Mouse (Mus musculus): ENCODE data around the gene Egfl8. TPM values are rescaled to one million over a fixed set of nuclear protein-coding genes. Genes with fewer than 3 reads are reported as not detected.

Egfl8 gene
- 10 to 100 TPM in 3 of 26 experiments, 1 to 10 TPM in 23; 1.1 to 13.9 (median 5.6) TPM for total RNA-seq (2018; cell fraction: chromatin; rRNA removed)
- under 1 TPM in 23 of 26 experiments, not detected in 3; 0.10 to 0.40 (median 0.20) TPM for total RNA-seq (2018; cell fraction: cytosol; rRNA removed)
- total RNA-seq (2018; cell fraction: nucleus; rRNA removed): 1 to 10 TPM in 23 of 26 experiments, under 1 TPM in 3; 0.72 to 6.3 (median 3.2) TPM
- 0.14 to 0.69 TPM (median 0.28 TPM) in 3 replicates for polyA plus RNA-seq (2018)

DNA sequence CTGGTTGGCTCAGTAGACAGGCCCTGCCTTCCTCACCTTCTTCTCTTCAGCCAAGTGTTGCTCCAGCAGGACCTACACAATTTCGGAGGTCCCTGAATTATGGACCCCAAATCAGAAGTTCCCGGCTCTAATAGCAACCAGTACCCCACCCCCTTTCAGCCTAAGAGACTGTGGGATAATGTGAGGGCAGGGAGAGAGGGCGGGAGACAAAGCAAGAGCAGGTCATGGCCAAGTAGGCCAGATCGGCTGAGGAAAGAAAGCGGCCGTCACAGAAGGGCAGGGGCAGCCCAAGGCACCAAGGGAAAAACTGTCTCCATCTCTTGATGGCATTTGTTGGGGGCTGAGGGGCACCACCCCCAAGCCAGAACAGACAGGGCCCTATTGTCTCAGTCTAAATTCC lies at the start of gene Egfl8:
TSS of gene Egfl8 (minus strand) at position 101 of the 400 bp plus-strand sequence.
- peaks cover 48% of the 10 kb centered on the region for H3K36me3 ChIP-seq (ENCODE audit: inconsistent target)
- no peak within 1 kb of the TSS for H3K27ac ChIP-seq
- WGBS (ENCODE audit: missing documents): 94% methylated on average over 5 of the region's 6 CpGs
- no peaks in the 10 kb centered on the region for H3K79me2 ChIP-seq (ENCODE audit: inconsistent target)
- no peak within 1 kb of the TSS for H3K4me3 ChIP-seq (ENCODE audit: inconsistent target)

DNA sequence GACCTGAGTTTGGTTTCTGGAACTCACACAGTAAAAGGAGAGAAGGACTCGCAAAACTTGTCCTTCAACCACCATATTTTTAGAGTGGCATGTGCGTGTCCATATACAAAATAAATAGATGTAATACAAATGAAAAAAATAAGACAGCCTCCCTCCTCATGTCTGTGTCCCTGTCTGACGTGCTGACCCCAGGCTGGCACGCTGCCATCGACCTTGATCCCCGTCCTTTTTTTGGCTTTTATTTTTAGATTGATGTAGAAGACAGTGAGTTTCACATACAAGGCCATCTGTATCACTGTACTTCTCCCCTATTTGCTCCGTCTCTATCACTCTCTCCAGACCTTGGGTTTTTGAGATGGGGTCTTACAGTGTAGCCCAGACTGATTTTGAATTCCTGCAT lies 48.7 kb upstream of the Egfl8 start:
- Histone ChIP-seq H3K79me2 (ENCODE audit: inconsistent target) (no peaks in the 10 kb centered on the region), H3K4me3 (ENCODE audit: inconsistent target) (no peak overlapping the region), H3K27ac (no peak overlapping the region), H3K36me3 (ENCODE audit: inconsistent target) (no peaks in the 10 kb centered on the region)
- WGBS (ENCODE audit: missing documents): 77% methylated on average over 7 of the region's 7 CpGs

DNA sequence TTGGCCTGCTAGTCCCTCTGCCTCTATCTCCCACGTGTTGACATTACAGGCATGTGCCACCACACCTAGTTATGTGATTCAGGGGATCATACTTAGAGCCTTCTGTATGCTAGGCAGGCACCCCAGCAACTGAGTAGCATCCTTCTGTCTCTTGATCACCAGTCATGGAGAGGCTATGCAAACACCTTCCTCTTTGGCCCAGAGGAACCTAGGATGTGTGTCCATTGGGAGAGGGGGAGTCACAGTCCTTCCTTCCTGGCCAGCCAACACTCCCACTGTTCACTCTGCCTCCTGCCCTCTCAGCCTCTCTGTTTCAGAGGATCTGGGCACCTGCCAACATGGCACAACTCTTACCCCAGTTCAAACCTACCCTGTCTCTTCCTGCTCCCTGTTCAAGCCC lies 47.8 kb upstream of the Egfl8 start:
- Histone ChIP-seq H3K79me2 (ENCODE audit: inconsistent target) (no peaks in the 10 kb centered on the region), H3K36me3 (ENCODE audit: inconsistent target) (no peaks in the 10 kb centered on the region), H3K4me3 (ENCODE audit: inconsistent target) (no peak overlapping the region), H3K27ac (no peak overlapping the region)
- WGBS (ENCODE audit: missing documents): 18% methylated on average over 1 of the region's 1 CpGs

DNA sequence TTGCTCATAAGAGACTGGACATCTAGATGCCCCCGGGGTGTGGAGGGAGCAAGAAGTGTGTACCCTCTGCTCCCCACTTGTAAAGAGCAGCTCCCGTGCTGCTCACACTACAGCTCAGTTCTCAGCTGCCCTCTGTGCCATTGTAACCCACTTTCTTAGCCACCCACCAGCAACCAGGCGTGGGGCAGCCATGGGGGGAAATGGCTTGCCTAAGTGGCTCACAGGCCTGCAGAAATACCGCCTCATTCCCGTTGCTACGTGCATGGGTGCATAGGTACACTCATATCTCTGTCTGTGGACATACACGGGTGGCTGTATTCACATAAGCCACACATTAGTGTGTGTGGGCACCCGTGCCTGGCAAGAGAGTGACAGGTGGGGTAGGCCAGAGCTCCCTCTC lies 47.2 kb upstream of the Egfl8 start:
- Histone ChIP-seq H3K79me2 (ENCODE audit: inconsistent target) (no peaks in the 10 kb centered on the region), H3K27ac (no peak overlapping the region), H3K4me3 (ENCODE audit: inconsistent target) (no peak overlapping the region), H3K36me3 (ENCODE audit: inconsistent target) (no peaks in the 10 kb centered on the region)
- 88% methylated on average over 8 of the region's 8 CpGs for WGBS (ENCODE audit: missing documents)

DNA sequence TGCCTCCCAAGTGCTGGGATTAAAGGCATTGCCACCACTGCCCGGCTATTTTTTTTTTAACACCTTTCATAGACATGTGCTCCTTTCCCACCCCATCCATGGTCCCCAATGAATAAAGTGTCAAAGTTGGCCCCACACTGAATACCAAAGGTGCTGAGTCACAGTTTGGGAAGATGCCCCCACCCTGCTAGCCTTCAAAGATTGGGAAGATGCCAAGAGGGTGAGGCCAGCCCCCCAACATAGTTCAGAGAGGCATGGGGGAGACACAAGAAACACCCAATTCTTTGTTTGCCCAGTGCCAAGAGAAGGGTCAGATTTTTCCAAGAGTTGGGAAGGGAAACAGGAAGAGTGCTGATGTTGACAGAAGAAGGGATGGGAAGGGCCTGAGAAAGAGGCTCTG lies 46.7 kb upstream of the Egfl8 start:
- H3K4me3 ChIP-seq (ENCODE audit: inconsistent target): no peak overlapping the region
- WGBS (ENCODE audit: missing documents): 83% methylated on average over 1 of the region's 1 CpGs
- no peaks in the 10 kb centered on the region for H3K36me3 ChIP-seq (ENCODE audit: inconsistent target)
- H3K79me2 ChIP-seq (ENCODE audit: inconsistent target): no peaks in the 10 kb centered on the region
- no peak overlapping the region for H3K27ac ChIP-seq

DNA sequence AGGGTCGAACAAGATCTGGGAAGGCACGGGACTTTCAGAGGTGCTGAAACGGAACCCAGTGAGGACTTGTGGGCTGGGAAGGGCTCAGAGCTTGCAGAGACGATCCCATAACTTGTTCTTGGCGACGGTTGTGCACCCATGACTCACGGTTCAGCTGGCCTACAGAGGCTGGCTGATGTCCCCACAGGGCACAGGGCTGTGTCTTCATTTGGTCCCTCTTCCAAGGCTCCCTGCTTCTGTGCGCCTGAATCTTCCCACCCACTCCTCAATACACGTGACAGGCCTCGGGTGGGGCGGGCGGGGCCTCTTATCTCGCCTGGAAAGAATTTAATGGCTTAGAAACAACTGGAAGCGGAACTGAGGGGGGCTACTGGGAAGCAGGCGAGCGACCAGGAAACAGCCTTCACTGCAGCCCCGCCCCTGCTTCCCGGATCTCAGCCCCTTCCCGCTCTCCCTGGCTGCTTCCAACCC lies 45.4 kb upstream of the Egfl8 start:
- 5% methylated on average over 19 of the region's 19 CpGs for WGBS (ENCODE audit: missing documents)
- Histone ChIP-seq H3K36me3 (ENCODE audit: inconsistent target) (no peaks in the 10 kb centered on the region), H3K79me2 (ENCODE audit: inconsistent target) (no peaks in the 10 kb centered on the region), H3K4me3 (ENCODE audit: inconsistent target) (no peak overlapping the region), H3K27ac (no peak overlapping the region)

DNA sequence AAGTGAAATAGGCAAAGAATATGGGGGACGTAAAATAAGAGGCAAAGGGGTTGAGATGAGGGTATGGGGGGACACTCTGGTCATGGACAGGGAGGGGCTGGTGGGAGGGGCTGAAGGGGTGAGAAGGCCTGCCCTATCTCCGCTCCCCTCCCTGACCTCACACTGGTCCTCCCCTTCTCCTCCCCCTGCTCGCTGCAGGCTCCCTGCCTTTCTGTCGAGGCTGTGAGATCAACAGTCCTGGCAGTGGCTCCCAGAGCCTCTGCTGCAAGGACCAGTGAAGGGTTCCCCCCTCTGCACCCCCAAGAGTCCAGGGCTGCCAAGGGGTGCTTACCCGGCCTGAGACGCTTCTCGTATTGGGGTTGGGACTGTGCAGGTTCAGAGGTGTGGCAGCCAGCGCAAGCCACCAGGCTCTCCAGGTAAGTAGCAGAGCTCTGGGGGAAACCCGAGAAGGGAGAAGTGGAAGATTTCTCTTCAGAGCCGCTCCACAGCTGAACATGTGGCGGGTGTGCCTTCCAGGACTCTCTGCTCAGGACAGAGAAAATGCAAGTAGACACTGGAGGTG lies 44.6 kb upstream of the Egfl8 start:
- H3K4me3 ChIP-seq (ENCODE audit: inconsistent target): no peak overlapping the region
- 34% methylated on average over 11 of the region's 11 CpGs for WGBS (ENCODE audit: missing documents)
- no peaks in the 10 kb centered on the region for H3K36me3 ChIP-seq (ENCODE audit: inconsistent target)
- H3K27ac ChIP-seq: no peak overlapping the region
- H3K79me2 ChIP-seq (ENCODE audit: inconsistent target): no peaks in the 10 kb centered on the region

DNA sequence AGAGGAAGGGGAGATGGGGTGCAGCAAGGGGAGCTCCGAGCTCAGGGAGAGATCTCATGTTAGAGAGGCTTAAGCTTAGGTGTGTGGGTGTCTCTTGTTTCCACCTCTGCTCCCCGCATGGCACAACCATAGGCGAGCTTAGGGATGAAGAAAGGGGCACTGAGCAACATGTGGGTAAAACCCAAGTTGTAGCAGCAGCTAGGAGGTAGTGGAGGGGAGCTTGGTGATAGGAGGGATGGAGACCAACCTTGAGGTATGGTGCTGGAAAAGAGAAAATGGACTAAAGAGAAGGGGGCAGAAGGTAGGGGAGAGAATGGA lies 44.1 kb upstream of the Egfl8 start:
- Histone ChIP-seq H3K36me3 (ENCODE audit: inconsistent target) (no peaks in the 10 kb centered on the region), H3K4me3 (ENCODE audit: inconsistent target) (no peak overlapping the region), H3K27ac (no peak overlapping the region), H3K79me2 (ENCODE audit: inconsistent target) (no peaks in the 10 kb centered on the region)
- 66% methylated on average over 3 of the region's 3 CpGs for WGBS (ENCODE audit: missing documents)

DNA sequence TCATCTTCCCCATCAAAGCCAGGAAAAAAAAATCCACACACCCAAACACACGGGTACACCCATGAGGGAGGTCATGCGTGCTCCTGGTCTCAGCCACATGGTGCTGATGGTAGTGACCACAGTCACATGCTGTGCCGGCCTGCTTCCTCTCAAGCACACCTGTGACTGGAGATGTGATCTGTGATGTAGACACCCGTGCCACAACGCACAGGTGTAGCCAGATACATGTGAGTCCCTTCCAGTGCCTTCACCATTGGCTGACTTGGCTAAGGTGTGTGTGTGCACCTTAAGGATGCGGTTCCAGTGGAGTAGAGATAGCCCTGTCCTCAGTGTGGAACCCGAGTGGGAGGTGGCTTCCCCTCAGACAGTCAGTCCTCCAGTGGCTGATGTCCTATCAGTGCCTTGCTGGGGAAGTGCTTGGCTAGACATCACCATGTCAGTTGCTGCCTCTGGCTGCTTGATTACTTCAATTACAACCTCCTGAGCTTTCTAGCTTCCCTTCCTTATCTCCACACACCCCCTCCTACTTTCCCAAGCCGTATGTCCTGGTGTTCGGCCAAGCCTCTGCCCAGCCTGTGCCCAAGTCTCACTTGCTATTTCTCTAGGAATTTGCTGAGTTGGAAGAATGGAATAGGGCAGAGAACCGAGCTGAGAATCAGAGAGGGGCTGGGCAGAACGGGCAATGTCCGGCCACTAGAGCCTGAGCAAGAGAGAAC lies 43.6 kb upstream of the Egfl8 start:
- Histone ChIP-seq H3K36me3 (ENCODE audit: inconsistent target) (peaks cover 4% of the 10 kb centered on the region; the same call in 1 of the 2 replicates), H3K4me3 (ENCODE audit: inconsistent target) (no peak overlapping the region), H3K79me2 (ENCODE audit: inconsistent target) (no peaks in the 10 kb centered on the region), H3K27ac (no peak overlapping the region)
- 44% methylated on average over 12 of the region's 12 CpGs for WGBS (ENCODE audit: missing documents)

DNA sequence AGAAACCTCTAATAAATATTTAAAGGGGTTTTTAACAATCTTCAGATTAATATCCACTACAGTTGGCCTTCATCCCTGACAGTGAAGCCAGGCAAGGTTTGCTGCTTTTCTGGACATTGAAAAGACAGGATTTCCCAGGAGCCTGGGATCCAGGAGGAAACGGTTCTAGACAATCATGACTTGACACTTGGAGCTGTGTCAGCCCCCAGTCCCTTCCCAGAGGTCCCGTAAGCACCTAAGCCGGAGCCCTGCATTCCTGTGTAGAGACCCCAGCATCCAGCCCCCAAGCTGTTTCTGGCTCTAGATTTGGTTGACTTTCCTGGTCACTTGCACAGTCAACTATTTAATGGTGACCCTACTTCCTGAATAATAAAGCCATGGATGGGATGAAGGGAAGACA lies 42.8 kb upstream of the Egfl8 start:
- Histone ChIP-seq H3K36me3 (ENCODE audit: inconsistent target) (peaks cover 8% of the 10 kb centered on the region; the same call in 1 of the 2 replicates), H3K4me3 (ENCODE audit: inconsistent target) (no peak overlapping the region), H3K79me2 (ENCODE audit: inconsistent target) (no peaks in the 10 kb centered on the region), H3K27ac (no peak overlapping the region)
- 87% methylated on average over 3 of the region's 3 CpGs for WGBS (ENCODE audit: missing documents)

DNA sequence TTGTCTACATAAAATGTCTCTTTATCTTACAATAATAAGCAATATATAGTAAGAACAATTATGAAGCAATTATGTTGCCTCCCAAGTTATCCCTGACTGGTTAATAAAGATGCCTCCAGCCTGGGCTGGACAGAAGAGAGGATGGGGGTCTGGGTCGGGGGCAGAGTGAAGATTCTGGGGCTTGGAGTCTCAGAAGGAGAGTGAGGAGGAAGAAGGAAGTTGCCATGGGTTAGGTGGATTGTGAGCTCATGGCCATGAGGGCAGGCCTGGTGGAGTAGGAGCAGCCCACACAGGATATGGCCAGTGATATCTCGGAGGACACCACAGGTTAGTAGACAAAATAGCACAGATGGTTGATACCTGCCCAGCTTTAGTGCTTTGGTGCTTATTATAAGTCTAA lies 42.4 kb upstream of the Egfl8 start:
- H3K79me2 ChIP-seq (ENCODE audit: inconsistent target): no peaks in the 10 kb centered on the region
- 31% methylated on average over 2 of the region's 2 CpGs for WGBS (ENCODE audit: missing documents)

DNA sequence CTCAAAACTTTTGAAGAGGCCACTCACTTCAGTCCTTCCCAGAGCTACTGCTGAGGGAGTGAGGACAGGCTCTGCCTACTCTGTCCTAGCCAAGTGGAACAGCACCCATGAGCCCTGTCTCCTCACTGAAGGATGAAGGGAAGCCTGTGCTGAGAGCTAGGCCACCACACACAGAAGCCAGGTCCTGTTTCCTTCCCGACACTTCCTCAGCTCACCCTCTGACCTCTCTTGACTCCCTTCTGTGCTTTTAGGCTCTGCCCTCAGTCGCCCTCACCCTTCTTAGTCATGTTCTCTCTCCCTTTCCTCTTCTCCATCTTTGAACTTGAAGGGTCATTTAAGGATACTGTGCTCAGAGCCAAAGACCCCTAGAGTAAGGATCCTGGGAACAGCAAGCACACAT lies 41.5 kb upstream of the Egfl8 start:
- H3K4me3 ChIP-seq (ENCODE audit: inconsistent target): no peak overlapping the region
- H3K79me2 ChIP-seq (ENCODE audit: inconsistent target): no peaks in the 10 kb centered on the region
- H3K36me3 ChIP-seq (ENCODE audit: inconsistent target): peaks cover 22% of the 10 kb centered on the region; the same call in 1 of the 2 replicates
- WGBS (ENCODE audit: missing documents): 32% methylated on average over 2 of the region's 2 CpGs
- H3K27ac ChIP-seq: no peak overlapping the region

More for the DNA sequence above, 42.4 kb upstream of the Egfl8 start:
- no peak overlapping the region for H3K4me3 ChIP-seq (ENCODE audit: inconsistent target)
- H3K36me3 ChIP-seq (ENCODE audit: inconsistent target): peaks cover 13% of the 10 kb centered on the region; the same call in 1 of the 2 replicates
- no peak overlapping the region for H3K27ac ChIP-seq

DNA sequence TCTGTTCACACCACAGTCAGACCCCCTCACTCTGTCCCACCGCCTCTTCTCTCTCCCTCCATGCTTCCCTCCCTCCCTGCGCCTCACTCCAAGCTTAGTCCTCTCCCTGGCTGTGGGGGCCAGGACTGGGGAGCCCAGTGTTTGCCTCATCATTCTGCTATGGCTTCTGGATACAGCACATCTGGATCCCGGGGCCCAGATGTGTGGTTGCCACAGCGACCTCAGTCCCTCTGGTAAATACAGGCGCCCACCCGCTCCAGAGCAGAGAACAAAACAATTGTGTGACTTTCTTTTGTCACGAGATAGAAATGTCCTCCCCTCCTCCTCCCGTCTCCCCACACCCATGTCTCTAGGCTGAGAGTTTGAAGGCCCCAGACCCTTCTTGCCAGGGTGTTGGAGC lies 40.9 kb upstream of the Egfl8 start:
- Histone ChIP-seq H3K79me2 (ENCODE audit: inconsistent target) (no peaks in the 10 kb centered on the region), H3K4me3 (ENCODE audit: inconsistent target) (no peak overlapping the region), H3K27ac (no peak overlapping the region), H3K36me3 (ENCODE audit: inconsistent target) (peaks cover 28% of the 10 kb centered on the region; the same call in 1 of the 2 replicates)
- WGBS (ENCODE audit: missing documents): 77% methylated on average over 6 of the region's 8 CpGs

DNA sequence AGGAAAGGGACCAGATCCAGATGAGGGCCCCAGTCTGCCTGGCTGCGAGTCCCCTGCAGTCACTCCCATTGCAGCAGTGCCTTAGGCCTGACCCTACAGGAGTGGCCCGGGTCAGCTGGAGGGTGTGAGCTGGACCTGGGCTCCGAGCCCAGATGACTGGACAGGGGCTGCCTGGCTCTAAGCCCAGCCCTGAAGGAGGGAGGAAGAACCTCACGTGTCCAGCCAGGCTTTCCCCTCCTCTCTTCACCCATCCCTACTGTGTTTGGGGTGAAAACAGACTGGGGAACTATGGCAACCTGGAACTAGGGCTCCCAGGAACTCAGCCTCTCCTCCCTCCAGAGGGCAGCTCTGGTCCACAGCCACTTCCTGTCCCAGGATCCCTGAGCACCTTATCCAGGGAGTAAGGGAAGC lies 39.8 kb upstream of the Egfl8 start:
- no peak overlapping the region for H3K4me3 ChIP-seq (ENCODE audit: inconsistent target)
- WGBS (ENCODE audit: missing documents): 85% methylated on average over 4 of the region's 4 CpGs
- H3K79me2 ChIP-seq (ENCODE audit: inconsistent target): no peaks in the 10 kb centered on the region
- H3K27ac ChIP-seq: no peak overlapping the region
- peaks cover 36% of the 10 kb centered on the region; the same call in 1 of the 2 replicates for H3K36me3 ChIP-seq (ENCODE audit: inconsistent target)

DNA sequence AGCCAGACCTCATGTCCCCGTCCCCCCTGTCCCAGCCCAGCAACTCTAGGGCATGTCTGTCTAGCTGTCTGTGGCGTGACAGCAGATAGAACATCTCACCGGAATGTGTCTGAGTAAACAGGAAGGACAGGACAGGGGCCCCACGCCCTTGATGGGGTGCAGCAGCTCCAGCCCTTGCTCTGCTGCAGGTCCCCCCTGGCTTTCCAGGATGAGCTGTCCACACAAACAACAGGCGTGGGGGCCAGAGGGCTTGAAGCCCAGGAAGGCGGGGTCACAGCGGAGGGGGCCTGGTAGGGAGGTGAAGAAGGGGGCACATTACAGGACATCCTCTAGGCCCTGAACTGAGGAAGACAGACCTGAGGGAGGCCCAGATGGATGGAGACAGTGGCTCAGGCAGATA lies 39.4 kb upstream of the Egfl8 start:
- WGBS (ENCODE audit: missing documents): 96% methylated on average over 7 of the region's 7 CpGs
- no peak overlapping the region for H3K4me3 ChIP-seq (ENCODE audit: inconsistent target)

More for the DNA sequence above, 39.4 kb upstream of the Egfl8 start:
- H3K27ac ChIP-seq: no peak overlapping the region
- no peaks in the 10 kb centered on the region for H3K79me2 ChIP-seq (ENCODE audit: inconsistent target)
- H3K36me3 ChIP-seq (ENCODE audit: inconsistent target): peaks cover 40% of the 10 kb centered on the region; the same call in 1 of the 2 replicates
